Mouse (Mus musculus) spleen, adult 2 months (tissue): Measurements from ENCODE around the gene Gm7030.
"Not testable (repeated sequence)": the region's sequence is repeated elsewhere in the genome, so short reads cannot be mapped to it uniquely, and the experiment has no call there.

ENCODE experiments used
- CTCF ChIP-seq: fragments of 200-500 bp; IDR thresholded peaks from 2 replicates; pipeline ENCODE4 v1.5.1; 2011; ENCODE audit warnings: mild to moderate bottlenecking, inconsistent platforms; ENCODE audit not compliant: insufficient read depth, insufficient read length, insufficient replicate concordance; ENCODE audit errors: extremely low read depth
- POLR2A ChIP-seq: fragments of 200-500 bp; IDR thresholded peaks from 2 replicates; pipeline ENCODE4 v1.6.1; 2011; ENCODE audit warnings: low read depth, low read length, inconsistent platforms

DNA sequence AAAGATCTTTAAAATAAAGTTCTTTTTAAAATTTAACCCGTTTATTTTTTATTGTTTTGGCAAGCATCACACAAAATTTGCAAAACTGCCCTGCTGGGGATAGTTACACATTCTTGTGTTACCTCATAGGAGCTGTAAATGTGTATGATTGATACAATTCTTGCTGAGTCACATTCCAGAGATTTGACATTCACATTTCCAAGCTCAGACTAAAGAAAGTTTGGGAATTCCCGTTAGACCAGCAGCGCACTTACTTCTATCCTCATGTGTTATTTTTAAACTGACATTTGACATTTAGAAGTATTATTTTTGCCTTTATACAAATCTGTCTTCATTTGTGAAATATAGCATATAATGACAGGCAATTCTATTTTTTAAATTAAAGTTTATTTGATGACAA, 5.1 kb downstream of the Gm7030 start:
- not testable (repeated sequence) for TF ChIP-seq CTCF, POLR2A
